ENCODE assay signal across 8 mouse cellular contexts in genomic region chrX:42059282-42060068, GRCm38 (mm10). TPM values are rescaled to one million over a fixed set of nuclear protein-coding genes. Genes with fewer than 3 reads are reported as not detected.
DNase-seq lines count a peak whose midpoint lies in the region; ATAC-seq lines count a peak whose summit lies in the region.

Xiap (plus strand) TSS chrX:42059679.

- DNase-seq in lung, postnatal 36 days = no peak
- DNase-seq in embryonic facial prominence, embryonic 10.5 days (ENCODE audit: low spot score) = no peak
- DNase-seq in urinary bladder, postnatal 36 days (ENCODE audit: low spot score in 2 of 2) = no peak
- DNase-seq in right cerebral cortex, postnatal 25 days = no peak

- H3K9me3 ChIP-seq in lung, embryonic 16.5 days (ENCODE audit: control insufficient read depth, low read length) = no peaks in the 10 kb centered on the region
- no peaks in the 10 kb centered on the region for H3K9me3 ChIP-seq in embryonic facial prominence, embryonic 10.5 days
- no peaks in the 10 kb centered on the region for H3K9me3 ChIP-seq in heart, embryonic 15.5 days (replicated peaks)
- H3K9me3 ChIP-seq in limb, embryonic 13.5 days = no peaks in the 10 kb centered on the region
- no peaks in the 10 kb centered on the region for H3K9me3 ChIP-seq in stomach, embryonic 16.5 days (replicated peaks; ENCODE audit: control insufficient read depth, low read length)

- H3K36me3 ChIP-seq in lung, embryonic 16.5 days (ENCODE audit: control insufficient read depth, insufficient read depth, low read length) = no peaks in the 10 kb centered on the region
- no peaks in the 10 kb centered on the region for H3K36me3 ChIP-seq in embryonic facial prominence, embryonic 10.5 days (replicated peaks)
- no peaks in the 10 kb centered on the region for H3K36me3 ChIP-seq in heart, embryonic 15.5 days
- no peaks in the 10 kb centered on the region for H3K36me3 ChIP-seq in limb, embryonic 13.5 days
- H3K36me3 ChIP-seq in stomach, embryonic 16.5 days (ENCODE audit: control insufficient read depth, insufficient read depth, low read length) = no peaks in the 10 kb centered on the region

- H3K9ac ChIP-seq in lung, embryonic 16.5 days (ENCODE audit: low read length) = no peak within 1 kb of the TSS
- H3K9ac ChIP-seq in heart, embryonic 15.5 days = no peak within 1 kb of the TSS
- no peak within 1 kb of the TSS for H3K9ac ChIP-seq in limb, embryonic 13.5 days
- H3K9ac ChIP-seq in stomach, embryonic 16.5 days (ENCODE audit: low read length) = no peak within 1 kb of the TSS

- no peak for ATAC-seq in lung, embryonic 16.5 days (ENCODE audit: low read depth)
- ATAC-seq in heart, embryonic 15.5 days (replicated peaks; ENCODE audit: insufficient number of reproducible peaks, insufficient read depth, low FRiP score, low read depth) = no peak
- no peak for ATAC-seq in limb, embryonic 13.5 days (ENCODE audit: low FRiP score, low read depth)
- ATAC-seq in stomach, embryonic 16.5 days (ENCODE audit: insufficient read depth, low FRiP score) = no peak

- H3K27me3 ChIP-seq in lung, embryonic 16.5 days (ENCODE audit: control insufficient read depth, insufficient read depth, low read depth, low read length) = no peaks in the 10 kb centered on the region
- H3K27me3 ChIP-seq in embryonic facial prominence, embryonic 10.5 days (replicated peaks; ENCODE audit: low read depth, poor library complexity, severe bottlenecking) = no peaks in the 10 kb centered on the region
- H3K27me3 ChIP-seq in heart, embryonic 15.5 days = no peaks in the 10 kb centered on the region
- no peaks in the 10 kb centered on the region for H3K27me3 ChIP-seq in limb, embryonic 13.5 days
- H3K27me3 ChIP-seq in stomach, embryonic 16.5 days (ENCODE audit: control insufficient read depth, insufficient read depth, low read length) = no peaks in the 10 kb centered on the region

- no peak within 1 kb of the TSS; the same call in 1 of the 2 replicates for H3K4me2 ChIP-seq in lung, embryonic 16.5 days (ENCODE audit: low read depth, low read length)
- H3K4me2 ChIP-seq in heart, embryonic 15.5 days = no peak within 1 kb of the TSS
- no peak within 1 kb of the TSS for H3K4me2 ChIP-seq in limb, embryonic 13.5 days (replicated peaks)
- H3K4me2 ChIP-seq in stomach, embryonic 16.5 days (ENCODE audit: low read depth, low read length) = no peak within 1 kb of the TSS

- H3K4me1 ChIP-seq in lung, embryonic 16.5 days (replicated peaks; ENCODE audit: control insufficient read depth, insufficient read depth, low read length) = 0 out of 2 replicates have a peak, but pooled peaks cover 3% of the 10 kb centered on the region
- no peaks in the 10 kb centered on the region for H3K4me1 ChIP-seq in embryonic facial prominence, embryonic 10.5 days
- H3K4me1 ChIP-seq in heart, embryonic 15.5 days (replicated peaks) = no peaks in the 10 kb centered on the region
- H3K4me1 ChIP-seq in limb, embryonic 13.5 days = no peaks in the 10 kb centered on the region
- no peaks in the 10 kb centered on the region for H3K4me1 ChIP-seq in stomach, embryonic 16.5 days (ENCODE audit: control insufficient read depth, insufficient read depth, low read length)

- WGBS in lung, embryonic 16.5 days = 65% methylated on average over 5 of the region's 5 CpGs
- 83% methylated on average over 5 of the region's 5 CpGs for WGBS in embryonic facial prominence, embryonic 10.5 days
- WGBS in heart, embryonic 15.5 days = 69% methylated on average over 5 of the region's 5 CpGs
- WGBS in limb, embryonic 13.5 days = 65% methylated on average over 5 of the region's 5 CpGs
- WGBS in stomach, embryonic 16.5 days = 70% methylated on average over 5 of the region's 5 CpGs

- H3K27ac ChIP-seq in lung, embryonic 16.5 days (ENCODE audit: low read length) = 0 out of 2 replicates have a peak within 1 kb of the TSS, but pooled peaks have one; percentile 27
- no peak within 1 kb of the TSS for H3K27ac ChIP-seq in embryonic facial prominence, embryonic 10.5 days (replicated peaks)
- peak within 1 kb of the TSS; percentile 48 for H3K27ac ChIP-seq in heart, embryonic 15.5 days
- H3K27ac ChIP-seq in limb, embryonic 13.5 days = no peak within 1 kb of the TSS
- H3K27ac ChIP-seq in stomach, embryonic 16.5 days (ENCODE audit: low read length) = no peak within 1 kb of the TSS

- H3K4me3 ChIP-seq in lung, embryonic 16.5 days (ENCODE audit: low read length) = no peak within 1 kb of the TSS
- no peak within 1 kb of the TSS for H3K4me3 ChIP-seq in embryonic facial prominence, embryonic 10.5 days
- no peak within 1 kb of the TSS for H3K4me3 ChIP-seq in heart, embryonic 15.5 days
- H3K4me3 ChIP-seq in limb, embryonic 13.5 days = no peak within 1 kb of the TSS
- no peak within 1 kb of the TSS for H3K4me3 ChIP-seq in stomach, embryonic 16.5 days (replicated peaks; ENCODE audit: low read length)

RNA-seq across cellular contexts. Expression of gene Xiap, which starts in this region (rescaled TPM):
- 18.5 and 20.1 TPM in 2 replicates for polyA plus RNA-seq in lung, embryonic 16.5 days (2015; fragmentation: Nextera tagmentation; extraction: Ambion mirVana)
- polyA plus RNA-seq in embryonic facial prominence, embryonic 10.5 days (2016; fragmentation: Nextera tagmentation; extraction: Ambion mirVana) = 11.4 and 11.8 TPM in 2 replicates
- polyA plus RNA-seq in heart, embryonic 15.5 days (2015; fragmentation: Nextera tagmentation; extraction: Ambion mirVana) = 9.4 and 10.3 TPM in 2 replicates
- polyA plus RNA-seq in limb, embryonic 13.5 days (2015; fragmentation: Nextera tagmentation; extraction: Ambion mirVana) = 12.8 and 15.0 TPM in 2 replicates
- 12.2 and 12.3 TPM in 2 replicates for polyA plus RNA-seq in stomach, embryonic 16.5 days (2015; fragmentation: Nextera tagmentation; extraction: Ambion mirVana)

Comparison
In these comparisons a context has a peak if more than half of its experiments do, and no peak if none do; other contexts are left out.
1. H3K27ac ChIP-seq: peak in lung, embryonic 16.5 days (single experiment) and heart, embryonic 15.5 days (single experiment); none in embryonic facial prominence, embryonic 10.5 days (single experiment), limb, embryonic 13.5 days (single experiment) and stomach, embryonic 16.5 days (single experiment).